Mouse (Mus musculus): ENCODE measurements around the gene Adamts20. TPM values are rescaled to one million over a fixed set of nuclear protein-coding genes. Genes with fewer than 3 reads are reported as not detected.

The Adamts20 gene
- 0.09 TPM for polyA plus RNA-seq (2014; fragmentation: Illumina TruSeq; extraction: RNeasy Lipid Tissue Mini Kit (QIAGEN cat#74804))

GRCm38 (mm10) chr15:94465318-94465717, at the start of gene Adamts20:
Gene Adamts20, minus strand, starts transcription at chr15:94465418.

Other genes with a start within 250 kb of the Adamts20 start
- 5.2 TPM for gene Pus7l, start 78.1 kb upstream of the Adamts20 start, polyA plus RNA-seq (2014; fragmentation: Illumina TruSeq; extraction: RNeasy Lipid Tissue Mini Kit (QIAGEN cat#74804))
- gene Irak4, start 78.2 kb upstream of the Adamts20 start, polyA plus RNA-seq (2014; fragmentation: Illumina TruSeq; extraction: RNeasy Lipid Tissue Mini Kit (QIAGEN cat#74804)): 4.5 TPM
- gene Twf1, start 124.5 kb upstream of the Adamts20 start, polyA plus RNA-seq (2014; fragmentation: Illumina TruSeq; extraction: RNeasy Lipid Tissue Mini Kit (QIAGEN cat#74804)): 145 TPM
- 12.7 TPM for gene Tmem117, start 163.8 kb upstream of the Adamts20 start, polyA plus RNA-seq (2014; fragmentation: Illumina TruSeq; extraction: RNeasy Lipid Tissue Mini Kit (QIAGEN cat#74804))

Measured in ovary, adult 10 weeks (tissue).